In the genomic region with DNA sequence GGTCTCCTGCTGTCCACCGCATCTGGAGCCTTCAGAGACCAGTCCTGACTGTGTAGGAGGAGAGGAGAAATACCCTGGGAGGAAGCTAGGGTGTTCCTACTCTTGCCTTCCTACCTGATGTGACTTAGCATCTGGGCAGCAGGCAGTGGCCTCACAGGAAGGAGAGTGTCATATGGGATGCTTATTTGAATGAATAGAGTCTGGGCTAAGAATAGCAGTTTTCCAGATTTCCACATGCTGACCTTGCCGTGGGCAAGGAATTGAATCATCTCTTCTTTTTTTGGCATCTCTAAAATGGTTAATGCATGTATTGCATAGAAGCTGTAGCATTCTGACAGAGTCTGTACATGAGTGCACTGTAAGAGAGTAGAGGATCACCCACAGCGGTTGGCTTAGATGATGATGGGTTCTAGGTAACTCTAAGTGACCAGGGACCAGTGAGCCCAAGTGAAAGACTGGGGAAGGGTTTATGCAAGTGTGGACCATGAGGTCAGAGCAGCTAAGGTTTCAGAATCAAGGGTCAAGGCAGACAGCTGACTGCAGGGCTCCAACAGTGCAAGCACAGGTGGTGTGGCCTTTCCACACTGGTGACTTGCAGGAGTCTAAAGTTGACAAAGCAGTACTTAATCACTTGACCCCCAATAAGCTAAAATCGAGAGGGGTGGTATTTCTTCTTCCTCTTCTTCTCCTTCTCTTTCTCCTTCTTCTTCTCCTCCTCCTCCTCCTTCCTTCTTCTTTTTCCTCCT, we compare ENCODE assay signal across 34 mouse cellular contexts. TPM values are rescaled to one million over a fixed set of nuclear protein-coding genes. Genes with fewer than 3 reads are reported as not detected.
"Had no signal": no experiment of that assay in that cellular context is flagged by ENCODE, and none has a peak within 500 bp of the region (broad histone marks: within the 10 kb centered on the region; RNA-seq: fewer than 3 reads in every experiment).

No protein-coding gene starts in this region.

- ATAC-seq: inflammation-experienced regulatory T-cells, adult 6 months; intestine, embryonic 16.5 days; midbrain, embryonic 15.5 days had no signal

- H3K36me3 ChIP-seq: limb, embryonic 12.5 days; limb, embryonic 15.5 days; liver, embryonic 13.5 days; midbrain, embryonic 12.5 days had no signal

- H3K27me3 ChIP-seq: limb, embryonic 15.5 days had no signal

- H3K27ac ChIP-seq: layer of hippocampus, adult 2 months; limb, embryonic 12.5 days; limb, embryonic 15.5 days; liver, embryonic 13.5 days; macrophage; midbrain, embryonic 12.5 days; midbrain, embryonic 15.5 days; neural tube, embryonic 13.5 days had no signal

- H3K9ac ChIP-seq: limb, embryonic 12.5 days; limb, embryonic 15.5 days; liver, embryonic 13.5 days; midbrain, embryonic 12.5 days; midbrain, embryonic 15.5 days; neural tube, embryonic 13.5 days had no signal

- H3K4me2 ChIP-seq: limb, embryonic 12.5 days; limb, embryonic 15.5 days; liver, embryonic 13.5 days; midbrain, embryonic 12.5 days; midbrain, embryonic 15.5 days; neural tube, embryonic 13.5 days had no signal

- H3K4me3 ChIP-seq: layer of hippocampus, adult 2 months; limb, embryonic 12.5 days; limb, embryonic 15.5 days; liver, embryonic 13.5 days; midbrain, embryonic 12.5 days; midbrain, embryonic 15.5 days; neural tube, embryonic 13.5 days had no signal

- H3K9me3 ChIP-seq: limb, embryonic 12.5 days; limb, embryonic 15.5 days; liver, embryonic 13.5 days; midbrain, embryonic 12.5 days; midbrain, embryonic 15.5 days; neural tube, embryonic 13.5 days had no signal

- DNase-seq: kidney, adult 18-20 months; kidney, adult 9 months; kidney, postnatal 14 days; kidney, postnatal 4 days; layer of hippocampus, adult 9-11 months; left cerebral cortex, postnatal 4 days; liver, embryonic 13.5 days; lung, adult 2 months; lung, postnatal 14 days; retina, postnatal 1 day; right cerebral cortex, postnatal 14 days; thymus, adult 18-20 months; thymus, postnatal 14 days had no signal

RNA-seq across cellular contexts. Expression of gene Gm17651, which starts 12.1 kb away (rescaled TPM):
- total RNA-seq: layer of hippocampus, adult 2 months; layer of hippocampus, postnatal 25 days; left cerebral cortex, adult 18-20 months; left cerebral cortex, postnatal 14 days; left cerebral cortex, postnatal 4 days; megakaryocyte, adult 5-6 weeks; neutrophil, adult 5-6 weeks had no signal
- polyA plus RNA-seq: inflammation-experienced regulatory T-cells, adult 6 months; intestine, embryonic 16.5 days; kidney, embryonic 16.5 days; limb, embryonic 12.5 days; limb, embryonic 15.5 days; liver, embryonic 13.5 days; liver, embryonic 16.5 days; lung, adult 2 months; lung, embryonic 16.5 days; macrophage; midbrain, embryonic 12.5 days; midbrain, embryonic 15.5 days; neural tube, embryonic 13.5 days; small intestine, adult 2 months; spleen, adult 2 months; stomach, embryonic 16.5 days; testis, adult 2 months had no signal
